Mouse (Mus musculus) liver, postnatal 0 days (tissue): ENCODE measurements around the gene Lypd5.
A peak's percentile ranks its signal among the peaks of the same experiment; 100 is the strongest.

Source experiments
- CTCF ChIP-seq: sonication (generic); IDR thresholded peaks from 2 replicates; pipeline ENCODE4 v1.5.1; 2016; ENCODE audit warnings: antibody characterized with exemption, low read depth
- EP300 ChIP-seq: IDR thresholded peaks from 2 replicates; pipeline ENCODE4 v1.6.1; 2016; ENCODE audit warnings: antibody characterized with exemption, low read depth, mild to moderate bottlenecking

- TF ChIP-seq CTCF (peak; percentile 84), EP300 (no peak)
Measured at GRCm38 (mm10) chr7:24357899-24358298, 8.9 kb downstream of the Lypd5 start.
